Mouse (Mus musculus) MN1 (cell line): Measurements from ENCODE around the gene Adamts18.

Source experiments
- DNase-seq: peaks from one replicate; pipeline ENCODE4 v3.0.0-alpha.2; 2016; ENCODE audit warnings: low spot score

Adamts18 gene

GRCm38 (mm10) chr8:113755866-113756265 lies 92.7 kb downstream of the Adamts18 start:
- no peak for DNase-seq

GRCm38 (mm10) chr8:113753153-113753552 lies 95.4 kb downstream of the Adamts18 start:
- DNase-seq = no peak

GRCm38 (mm10) chr8:113752349-113752748 lies 96.2 kb downstream of the Adamts18 start:
- DNase-seq = no peak

GRCm38 (mm10) chr8:113735496-113736060 lies 113.0 kb downstream of the Adamts18 start:
- DNase-seq = no peak

- no peak for DNase-seq
These were observed 123.2 kb downstream of the Adamts18 start for GRCm38 (mm10) chr8:113725331-113725730.

GRCm38 (mm10) chr8:113723873-113724538 lies 124.5 kb downstream of the Adamts18 start:
- DNase-seq = no peak

GRCm38 (mm10) chr8:113721459-113721858 lies 127.1 kb downstream of the Adamts18 start:
- no peak for DNase-seq

- no peak for DNase-seq
These were observed 143.6 kb downstream of the Adamts18 start for GRCm38 (mm10) chr8:113704968-113705367.

- no peak for DNase-seq
These were observed 156.8 kb downstream of the Adamts18 start for GRCm38 (mm10) chr8:113691622-113692343.

- no peak for DNase-seq
These were observed 160.0 kb downstream of the Adamts18 start for GRCm38 (mm10) chr8:113688543-113688915.

GRCm38 (mm10) chr8:113687889-113688542 lies 160.5 kb downstream of the Adamts18 start:
- DNase-seq = no peak

GRCm38 (mm10) chr8:113679361-113679760 lies 169.2 kb downstream of the Adamts18 start:
- no peak for DNase-seq

- no peak for DNase-seq
These were observed 171.7 kb downstream of the Adamts18 start for GRCm38 (mm10) chr8:113676811-113677210.

GRCm38 (mm10) chr8:113675281-113675680 lies 173.3 kb downstream of the Adamts18 start:
- DNase-seq = no peak

GRCm38 (mm10) chr8:113674611-113675010 lies 173.9 kb downstream of the Adamts18 start:
- no peak for DNase-seq

GRCm38 (mm10) chr8:113673300-113673699 lies 175.2 kb downstream of the Adamts18 start:
- DNase-seq = no peak

- no peak for DNase-seq
These were observed 175.8 kb downstream of the Adamts18 start for GRCm38 (mm10) chr8:113672599-113673255.

- DNase-seq = no peak
These were observed 178.6 kb downstream of the Adamts18 start for GRCm38 (mm10) chr8:113669924-113670323.

- DNase-seq = no peak
These were observed 181.7 kb downstream of the Adamts18 start for GRCm38 (mm10) chr8:113666714-113667432.

GRCm38 (mm10) chr8:113665951-113666350 lies 182.6 kb downstream of the Adamts18 start:
- DNase-seq = no peak

- no peak for DNase-seq
These were observed 183.5 kb downstream of the Adamts18 start for GRCm38 (mm10) chr8:113665036-113665435.
